Mouse (Mus musculus): ENCODE measurements at regions not wholly inside any gene's neighbourhood (a gene's known extent, or its start where the extent isn't known, plus 50 kb on each side); places are given as distances from the start of the nearest gene placed in this dataset.
A peak's percentile ranks its signal among the peaks of the same experiment; 100 is the strongest.

- WGBS = 2% methylated on average over 1 of the region's 1 CpGs
- Histone ChIP-seq H3K9me3 (replicated peaks; ENCODE audit: control insufficient read depth, low read length) (no peaks in the 10 kb centered on the region), H3K9ac (ENCODE audit: low read length) (no peak overlapping the region), H3K27me3 (replicated peaks; ENCODE audit: control insufficient read depth, insufficient read depth, low read length) (no peaks in the 10 kb centered on the region), H3K4me3 (ENCODE audit: low read depth, low read length) (no peak overlapping the region), H3K4me2 (ENCODE audit: low read length) (no peak overlapping the region), H3K4me1 (ENCODE audit: control insufficient read depth, insufficient read depth, low read length) (peaks cover 11% of the 10 kb centered on the region; the same call in 1 of the 2 replicates), H3K27ac (ENCODE audit: low read depth, low read length) (no peak overlapping the region), H3K36me3 (ENCODE audit: control insufficient read depth, insufficient read depth, low read length) (no peaks in the 10 kb centered on the region)
- ATAC-seq = no peak
- peak; percentile 32 for DNase-seq (ENCODE audit: low spot score)
These were observed 185.3 kb downstream of the Olfm4 start for GRCm38 (mm10) chr14:80169211-80169610.

- H3K27ac ChIP-seq (ENCODE audit: low read depth, low read length) = no peak overlapping the region; the same call in 1 of the 2 replicates
- DNase-seq (ENCODE audit: low spot score) = peak; percentile 81
These were observed 186.7 kb downstream of the Olfm4 start for GRCm38 (mm10) chr14:80170450-80171180.

GRCm38 (mm10) chr14:80172799-80173484 is 189.1 kb downstream of the Olfm4 start:
- H3K27ac ChIP-seq (ENCODE audit: low read depth, low read length) = no peak overlapping the region; the same call in 1 of the 2 replicates
- H3K4me3 ChIP-seq (ENCODE audit: low read depth, low read length) = no peak overlapping the region
- H3K9ac ChIP-seq (ENCODE audit: low read length) = no peak overlapping the region
- no peak overlapping the region for H3K4me2 ChIP-seq (ENCODE audit: low read length)
- peak; percentile 59 for DNase-seq (ENCODE audit: low spot score)
- no peaks in the 10 kb centered on the region for H3K9me3 ChIP-seq (replicated peaks; ENCODE audit: control insufficient read depth, low read length)
- peaks cover 11% of the 10 kb centered on the region; the same call in 1 of the 2 replicates for H3K4me1 ChIP-seq (ENCODE audit: control insufficient read depth, insufficient read depth, low read length)
- no peaks in the 10 kb centered on the region for H3K27me3 ChIP-seq (replicated peaks; ENCODE audit: control insufficient read depth, insufficient read depth, low read length)
- peak; percentile 75 for ATAC-seq
- no peaks in the 10 kb centered on the region for H3K36me3 ChIP-seq (ENCODE audit: control insufficient read depth, insufficient read depth, low read length)
- 22% methylated on average over 4 of the region's 4 CpGs for WGBS

More at GRCm38 (mm10) chr14:80170450-80171180, 186.7 kb downstream of the Olfm4 start:
- Histone ChIP-seq H3K4me3 (ENCODE audit: low read depth, low read length) (no peak overlapping the region), H3K9ac (ENCODE audit: low read length) (no peak overlapping the region), H3K27me3 (replicated peaks; ENCODE audit: control insufficient read depth, insufficient read depth, low read length) (no peaks in the 10 kb centered on the region), H3K9me3 (replicated peaks; ENCODE audit: control insufficient read depth, low read length) (no peaks in the 10 kb centered on the region), H3K36me3 (ENCODE audit: control insufficient read depth, insufficient read depth, low read length) (no peaks in the 10 kb centered on the region), H3K4me2 (ENCODE audit: low read length) (peak overlapping the region; percentile 18), H3K4me1 (ENCODE audit: control insufficient read depth, insufficient read depth, low read length) (peaks cover 11% of the 10 kb centered on the region; the same call in 1 of the 2 replicates)
- WGBS = 1% methylated on average over 11 of the region's 11 CpGs
- peak; percentile 50; the same call in 1 of the 2 replicates for ATAC-seq

GRCm38 (mm10) chr14:80176464-80176863 is 192.6 kb downstream of the Olfm4 start:
- DNase-seq (ENCODE audit: low spot score) (no peak), ATAC-seq (no peak)
- no peak overlapping the region for H3K4me2 ChIP-seq (ENCODE audit: low read length)
- peaks cover 6% of the 10 kb centered on the region; the same call in 1 of the 2 replicates for H3K4me1 ChIP-seq (ENCODE audit: control insufficient read depth, insufficient read depth, low read length)
- WGBS = 78% methylated on average over 6 of the region's 6 CpGs
- H3K27me3 ChIP-seq (replicated peaks; ENCODE audit: control insufficient read depth, insufficient read depth, low read length) = no peaks in the 10 kb centered on the region
- no peak overlapping the region for H3K27ac ChIP-seq (ENCODE audit: low read depth, low read length)
- no peak overlapping the region for H3K4me3 ChIP-seq (ENCODE audit: low read depth, low read length)
- no peaks in the 10 kb centered on the region for H3K9me3 ChIP-seq (replicated peaks; ENCODE audit: control insufficient read depth, low read length)
- H3K36me3 ChIP-seq (ENCODE audit: control insufficient read depth, insufficient read depth, low read length) = no peaks in the 10 kb centered on the region
- no peak overlapping the region for H3K9ac ChIP-seq (ENCODE audit: low read length)

GRCm38 (mm10) chr14:80195041-80195440 is 211.2 kb downstream of the Olfm4 start:
- Histone ChIP-seq H3K4me1 (ENCODE audit: control insufficient read depth, insufficient read depth, low read length) (peaks cover 5% of the 10 kb centered on the region; the same call in 1 of the 2 replicates), H3K36me3 (ENCODE audit: control insufficient read depth, insufficient read depth, low read length) (no peaks in the 10 kb centered on the region), H3K4me2 (ENCODE audit: low read length) (no peak overlapping the region), H3K4me3 (ENCODE audit: low read depth, low read length) (no peak overlapping the region), H3K27me3 (replicated peaks; ENCODE audit: control insufficient read depth, insufficient read depth, low read length) (no peaks in the 10 kb centered on the region), H3K27ac (ENCODE audit: low read depth, low read length) (no peak overlapping the region), H3K9ac (ENCODE audit: low read length) (no peak overlapping the region), H3K9me3 (replicated peaks; ENCODE audit: control insufficient read depth, low read length) (no peaks in the 10 kb centered on the region)
- no peak for ATAC-seq
- DNase-seq (ENCODE audit: low spot score) = no peak
- WGBS = 21% methylated on average over 2 of the region's 2 CpGs

GRCm38 (mm10) chr14:80212916-80213315 is 229.0 kb downstream of the Olfm4 start:
- ATAC-seq (peak; percentile 90), DNase-seq (ENCODE audit: low spot score) (peak; percentile 93)
- no peak overlapping the region for H3K4me2 ChIP-seq (ENCODE audit: low read length)
- no peaks in the 10 kb centered on the region for H3K9me3 ChIP-seq (replicated peaks; ENCODE audit: control insufficient read depth, low read length)
- H3K4me3 ChIP-seq (ENCODE audit: low read depth, low read length) = no peak overlapping the region
- H3K9ac ChIP-seq (ENCODE audit: low read length) = no peak overlapping the region
- H3K27ac ChIP-seq (ENCODE audit: low read depth, low read length) = no peak overlapping the region
- H3K27me3 ChIP-seq (replicated peaks; ENCODE audit: control insufficient read depth, insufficient read depth, low read length) = no peaks in the 10 kb centered on the region; the same call in 1 of the 2 replicates
- no peaks in the 10 kb centered on the region for H3K36me3 ChIP-seq (ENCODE audit: control insufficient read depth, insufficient read depth, low read length)
- no peaks in the 10 kb centered on the region for H3K4me1 ChIP-seq (ENCODE audit: control insufficient read depth, insufficient read depth, low read length)
- 31% methylated on average over 2 of the region's 2 CpGs for WGBS

- Histone ChIP-seq H3K36me3 (ENCODE audit: control insufficient read depth, insufficient read depth, low read length) (no peaks in the 10 kb centered on the region), H3K4me1 (ENCODE audit: control insufficient read depth, insufficient read depth, low read length) (no peaks in the 10 kb centered on the region), H3K27ac (ENCODE audit: low read depth, low read length) (no peak overlapping the region), H3K9ac (ENCODE audit: low read length) (no peak overlapping the region), H3K9me3 (replicated peaks; ENCODE audit: control insufficient read depth, low read length) (no peaks in the 10 kb centered on the region), H3K4me3 (ENCODE audit: low read depth, low read length) (no peak overlapping the region), H3K4me2 (ENCODE audit: low read length) (no peak overlapping the region), H3K27me3 (replicated peaks; ENCODE audit: control insufficient read depth, insufficient read depth, low read length) (no peaks in the 10 kb centered on the region; the same call in 1 of the 2 replicates)
- ATAC-seq (no peak), DNase-seq (ENCODE audit: low spot score) (peak; percentile 39)
- 25% methylated on average over 9 of the region's 9 CpGs for WGBS
These were observed 229.8 kb downstream of the Olfm4 start for GRCm38 (mm10) chr14:80213666-80214065.

GRCm38 (mm10) chr14:80215960-80216552 is 232.2 kb downstream of the Olfm4 start:
- WGBS = 9% methylated on average over 6 of the region's 6 CpGs
- peak; percentile 65 for ATAC-seq
- H3K9ac ChIP-seq (ENCODE audit: low read length) = no peak overlapping the region
- H3K36me3 ChIP-seq (ENCODE audit: control insufficient read depth, insufficient read depth, low read length) = no peaks in the 10 kb centered on the region
- H3K27me3 ChIP-seq (replicated peaks; ENCODE audit: control insufficient read depth, insufficient read depth, low read length) = no peaks in the 10 kb centered on the region; the same call in 1 of the 2 replicates
- H3K4me3 ChIP-seq (ENCODE audit: low read depth, low read length) = no peak overlapping the region
- H3K27ac ChIP-seq (ENCODE audit: low read depth, low read length) = no peak overlapping the region
- no peaks in the 10 kb centered on the region for H3K9me3 ChIP-seq (replicated peaks; ENCODE audit: control insufficient read depth, low read length)
- no peaks in the 10 kb centered on the region for H3K4me1 ChIP-seq (ENCODE audit: control insufficient read depth, insufficient read depth, low read length)
- DNase-seq (ENCODE audit: low spot score) = peak; percentile 83
- no peak overlapping the region for H3K4me2 ChIP-seq (ENCODE audit: low read length)
